Mouse (Mus musculus) cerebellum, adult 2 months (tissue): ENCODE measurements around the gene Aqp7. TPM values are rescaled to one million over a fixed set of nuclear protein-coding genes. Genes with fewer than 3 reads are reported as not detected.

ENCODE experiments used
- DNase-seq, 2 experiments: peaks; one replicate each; pipeline ENCODE4 v3.0.0; 2021
- H3K27ac ChIP-seq: fragments of 200-500 bp; 2 replicates; pipeline ENCODE4 v1.5.1; 2012; ENCODE audit warnings: low read length, control low read depth, inconsistent platforms; ENCODE audit not compliant: insufficient read depth
- H3K27me3 ChIP-seq: fragments of 200-500 bp; 2 replicates; pipeline ENCODE4 v1.6.1; 2012; ENCODE audit warnings: inconsistent platforms, mild to moderate bottlenecking, low read length, moderate library complexity; ENCODE audit not compliant: control insufficient read depth, insufficient read depth
- H3K4me1 ChIP-seq: fragments of 200-500 bp; 2 replicates; pipeline ENCODE4 v1.6.1; 2011; ENCODE audit warnings: low read length; ENCODE audit not compliant: control insufficient read depth, insufficient read depth
- H3K4me3 ChIP-seq: fragments of 200-500 bp; replicated peaks from 2 replicates; pipeline ENCODE3; 2011; ENCODE audit warnings: mild to moderate bottlenecking, low read depth, low read length, control low read depth; ENCODE audit not compliant: insufficient read depth
- CTCF ChIP-seq: fragments of 200-500 bp; IDR thresholded peaks from 2 replicates; pipeline ENCODE4 v1.5.1; 2011; ENCODE audit warnings: low read depth, mild to moderate bottlenecking, control low read depth, low read length, moderate library complexity, borderline replicate concordance; ENCODE audit not compliant: insufficient read depth
- POLR2A ChIP-seq: fragments of 200-500 bp; IDR thresholded peaks from 2 replicates; pipeline ENCODE4 v1.6.1; 2011; ENCODE audit warnings: low read length, control low read depth, borderline replicate concordance; ENCODE audit not compliant: insufficient read depth
- WGBS: fragments of 180-500 bp; shearing (Covaris S2); methylation state at CpG from one replicate; pipeline ENCODE4 v1.1.7; 2018; 5-methylcytosine and 5-hydroxymethylcytosine counted together
- polyA plus RNA-seq: library from polyadenylated mRNA; depleted of rRNA; stranded (reverse); fragments of >200 nt; gene quantifications from 2 replicates; pipeline ENCODE4 v1.2.3, GENCODE M21; 2012

Gene Aqp7
- polyA plus RNA-seq, 1 experiment = not detected

DNA sequence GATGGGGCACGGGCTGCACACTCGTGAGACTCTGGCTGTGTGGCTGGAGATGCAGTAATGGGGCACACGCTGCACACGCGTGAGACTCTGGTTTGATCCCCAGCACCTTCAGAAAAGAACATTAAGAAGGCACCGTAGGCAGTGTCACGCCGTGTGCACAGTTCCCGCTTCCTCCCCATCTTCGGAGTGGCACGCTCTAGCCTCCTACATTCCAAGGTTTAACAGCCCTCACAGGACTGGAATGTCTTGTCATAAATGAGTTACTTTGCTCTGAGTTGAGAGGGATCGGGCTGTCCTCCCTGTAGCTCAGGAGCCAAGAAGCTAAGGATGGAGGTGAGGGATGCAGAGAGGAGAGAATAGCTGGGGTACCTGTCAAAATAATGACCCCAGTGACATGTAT is 5.1 kb downstream of the Aqp7 start:
- H3K4me3 ChIP-seq = no peak overlapping the region
- TF ChIP-seq CTCF (no peak), POLR2A (no peak)
- no peak for DNase-seq
- no peak overlapping the region for H3K27ac ChIP-seq
- no peaks in the 10 kb centered on the region for H3K4me1 ChIP-seq
- H3K27me3 ChIP-seq = no peaks in the 10 kb centered on the region
- WGBS = 83% methylated on average over 12 of the region's 12 CpGs

DNA sequence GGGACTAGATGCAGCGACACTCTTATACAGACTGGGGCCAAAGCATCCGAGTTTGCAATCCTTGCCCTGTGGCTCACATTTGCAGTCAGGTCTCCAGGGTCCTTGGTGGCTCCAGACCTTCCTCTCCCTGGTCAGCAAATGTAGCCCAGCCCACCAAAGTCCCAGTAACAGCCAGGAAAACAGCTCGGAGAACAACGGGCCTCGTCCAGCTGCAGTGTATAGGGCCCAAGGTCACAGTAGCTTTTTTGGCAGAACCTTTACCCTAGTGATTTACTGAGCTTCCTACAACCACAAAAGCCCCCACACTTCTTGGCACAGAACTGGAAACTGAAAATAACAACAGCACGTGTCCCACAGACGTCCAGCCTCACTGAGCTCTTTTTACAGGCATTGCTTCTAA is 7.0 kb downstream of the Aqp7 start:
- WGBS = 41% methylated on average over 7 of the region's 7 CpGs
- TF ChIP-seq CTCF (no peak), POLR2A (no peak)
- Histone ChIP-seq H3K4me3 (no peak overlapping the region), H3K27ac (no peak overlapping the region), H3K27me3 (no peaks in the 10 kb centered on the region), H3K4me1 (no peaks in the 10 kb centered on the region)
- no peak for DNase-seq

DNA sequence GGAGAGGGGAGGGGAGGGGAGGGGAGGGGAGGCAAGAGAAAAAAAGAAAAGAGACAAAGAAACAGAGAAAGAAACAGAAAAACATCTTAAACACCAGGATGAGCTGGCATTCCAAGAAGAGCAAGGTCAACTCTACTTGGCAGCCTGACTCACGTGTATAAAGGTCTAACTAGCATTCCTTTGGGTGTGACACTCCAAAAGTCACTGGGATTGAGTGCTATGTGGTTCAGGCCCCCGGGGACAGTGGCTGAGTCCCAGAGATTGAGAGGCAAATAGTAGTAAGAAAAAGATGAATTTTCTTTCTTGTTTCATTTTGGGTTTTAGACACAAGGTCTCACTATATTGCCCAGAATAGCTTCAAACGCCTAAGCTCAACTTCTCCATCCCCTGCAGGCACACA is 10.0 kb downstream of the Aqp7 start:
- no peak overlapping the region for H3K4me3 ChIP-seq
- TF ChIP-seq CTCF (no peak), POLR2A (no peak)
- no peak overlapping the region for H3K27ac ChIP-seq
- H3K4me1 ChIP-seq = no peaks in the 10 kb centered on the region
- 67% methylated on average over 3 of the region's 3 CpGs for WGBS
- no peaks in the 10 kb centered on the region for H3K27me3 ChIP-seq
- DNase-seq = no peak

DNA sequence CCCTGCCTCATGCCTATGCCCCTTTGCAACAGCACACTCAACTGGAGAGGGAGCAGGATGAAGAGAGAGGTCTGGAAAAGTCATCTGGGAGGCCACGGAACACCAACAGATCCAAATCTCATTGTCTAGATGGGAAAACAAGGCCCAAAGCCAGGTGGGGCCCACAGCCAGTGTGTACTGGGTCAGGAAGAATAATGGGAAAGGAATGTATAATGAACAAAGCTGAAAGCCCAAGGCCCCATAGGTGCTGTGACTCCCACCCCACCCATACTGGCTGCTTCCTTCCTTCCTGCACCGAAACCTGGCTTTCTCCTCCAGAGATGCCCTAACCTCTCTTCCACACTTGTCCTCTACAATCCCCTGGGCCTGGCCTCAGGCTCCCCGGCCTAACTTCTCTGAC is 16.7 kb downstream of the Aqp7 start:
- Histone ChIP-seq H3K4me1 (no peaks in the 10 kb centered on the region), H3K27ac (no peak overlapping the region), H3K4me3 (no peak overlapping the region), H3K27me3 (no peaks in the 10 kb centered on the region)
- DNase-seq = no peak
- no peak for TF ChIP-seq POLR2A
- TF ChIP-seq CTCF = no peak
- 81% methylated on average over 3 of the region's 3 CpGs for WGBS

DNA sequence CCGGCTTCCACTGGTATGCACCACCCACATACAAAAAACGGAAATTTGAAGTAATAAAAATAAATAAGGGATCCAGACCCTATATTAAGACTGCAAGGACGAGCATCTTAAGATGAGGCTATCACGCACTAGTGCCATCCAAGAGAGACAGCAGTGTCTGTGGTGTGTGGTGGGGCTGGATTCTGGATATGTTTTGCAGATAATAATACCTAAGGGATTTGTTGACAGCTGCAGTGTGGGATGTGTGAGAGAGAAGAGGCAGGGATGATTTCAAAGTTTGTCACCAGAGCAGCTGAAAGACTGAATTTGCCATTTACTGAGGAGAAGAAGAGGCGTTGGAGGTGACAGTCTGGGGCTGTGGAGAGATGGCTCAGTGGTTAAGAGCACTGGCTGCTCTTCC is 18.6 kb downstream of the Aqp7 start:
- WGBS = 92% methylated on average over 5 of the region's 5 CpGs
- Histone ChIP-seq H3K27ac (no peak overlapping the region), H3K27me3 (no peaks in the 10 kb centered on the region), H3K4me3 (no peak overlapping the region), H3K4me1 (no peaks in the 10 kb centered on the region)
- DNase-seq = no peak
- TF ChIP-seq POLR2A = no peak
- no peak for TF ChIP-seq CTCF

DNA sequence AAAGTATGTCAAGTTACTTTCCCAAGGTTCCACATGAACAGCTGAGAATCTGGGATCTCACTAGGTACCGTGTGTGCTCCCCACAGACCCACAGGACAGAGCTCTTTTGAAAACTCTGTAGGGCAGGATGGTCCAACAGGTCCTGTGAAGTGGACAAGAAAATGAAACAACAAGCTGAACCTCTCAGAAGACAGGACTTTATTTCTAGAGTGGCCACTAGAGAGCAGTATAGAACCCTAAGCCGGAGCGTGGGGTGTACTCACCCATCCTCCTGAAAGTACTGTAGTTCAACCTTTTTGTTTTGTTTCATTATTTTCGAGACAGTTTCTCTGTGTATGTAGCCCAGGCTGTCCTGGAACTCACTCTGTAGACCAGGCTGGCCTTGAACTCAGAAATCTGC is 19.7 kb downstream of the Aqp7 start:
- H3K4me3 ChIP-seq = no peak overlapping the region
- no peak for DNase-seq
- H3K27me3 ChIP-seq = no peaks in the 10 kb centered on the region
- no peak overlapping the region for H3K27ac ChIP-seq
- TF ChIP-seq CTCF = 0 out of 2 replicates have a peak, but pooled peaks have one; percentile 12
- TF ChIP-seq POLR2A = no peak
- 86% methylated on average over 4 of the region's 4 CpGs for whole genome bisulfite sequencing
- H3K4me1 ChIP-seq = no peaks in the 10 kb centered on the region

DNA sequence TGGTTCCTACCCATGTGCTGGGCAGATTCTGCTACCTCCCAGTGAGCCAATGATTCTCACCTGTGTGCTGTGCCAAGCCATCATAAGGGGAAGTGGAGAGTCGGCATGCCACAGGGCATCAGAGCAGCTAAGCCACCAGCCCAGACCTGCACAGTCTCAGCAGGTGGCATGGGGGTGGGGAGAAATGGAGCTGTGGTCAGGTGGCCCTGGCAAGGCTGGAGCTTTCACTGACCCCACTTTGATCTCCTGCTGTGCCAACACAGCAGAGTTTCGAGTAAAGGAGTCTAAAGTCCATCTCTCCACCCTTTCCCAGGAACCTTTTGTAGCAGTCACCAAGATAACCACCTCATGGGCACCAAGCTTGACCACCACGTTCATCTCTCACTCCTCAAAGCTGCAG is 20.1 kb downstream of the Aqp7 start:
- H3K4me3 ChIP-seq = no peak overlapping the region
- no peak overlapping the region for H3K27ac ChIP-seq
- TF ChIP-seq POLR2A (no peak), CTCF (no peak)
- no peaks in the 10 kb centered on the region for H3K4me1 ChIP-seq
- 57% methylated on average over 3 of the region's 3 CpGs for WGBS
- no peaks in the 10 kb centered on the region for H3K27me3 ChIP-seq
- peak in 1 of 2 experiments; percentile 8 for DNase-seq

DNA sequence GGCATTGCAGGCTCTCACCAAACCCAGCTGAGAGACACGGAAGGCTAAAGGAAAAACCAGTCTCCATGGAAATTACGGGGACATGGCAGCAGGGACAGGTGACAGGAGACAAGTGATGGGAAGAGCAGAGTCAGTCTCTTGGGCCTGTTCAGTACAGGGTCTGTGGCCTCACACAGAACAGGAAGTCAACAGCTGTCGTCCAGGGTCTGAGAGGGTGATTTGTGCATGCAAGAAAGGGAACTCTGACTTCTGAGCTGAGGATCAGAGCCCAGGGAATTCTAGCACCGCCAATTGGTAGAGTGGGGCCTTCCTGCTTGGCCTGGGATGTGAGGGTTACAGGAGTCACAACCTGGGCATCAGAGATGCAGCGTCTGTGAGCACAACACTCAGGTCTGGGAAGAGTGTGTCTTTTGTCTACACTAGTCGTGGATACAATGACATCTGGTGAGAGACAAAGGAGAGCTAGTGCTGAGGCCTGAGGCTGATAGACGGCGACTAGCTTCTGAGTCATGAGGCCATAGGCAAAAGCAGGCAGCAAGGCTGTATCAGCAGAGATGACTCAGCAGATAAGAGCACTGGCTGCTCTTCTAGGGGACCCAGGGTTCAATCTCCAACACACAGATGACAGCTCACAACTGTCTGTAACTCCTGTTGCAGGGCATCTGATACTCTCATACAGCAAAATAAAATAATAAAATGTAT is 21.7 kb downstream of the Aqp7 start:
- DNase-seq = no peak
- Histone ChIP-seq H3K27me3 (no peaks in the 10 kb centered on the region), H3K4me3 (no peak overlapping the region), H3K4me1 (no peaks in the 10 kb centered on the region), H3K27ac (no peak overlapping the region)
- 66% methylated on average over 8 of the region's 8 CpGs for WGBS
- TF ChIP-seq CTCF (no peak), POLR2A (no peak)
